Mouse (Mus musculus) embryonic facial prominence, embryonic 15.5 days (tissue): Measurements from ENCODE around the gene Lman2. TPM values are rescaled to one million over a fixed set of nuclear protein-coding genes. Genes with fewer than 3 reads are reported as not detected.

Experiments
- polyA plus RNA-seq: library from polyadenylated mRNA; unstranded; fragments of >200 nt; fragmentation: Nextera tagmentation; extraction: Ambion mirVana; gene quantifications from 2 replicates; pipeline ENCODE4 v1.2.1, GENCODE M21; 2015

Lman2 gene
- polyA plus RNA-seq, 1 experiment from 2014 or later, result 100.0 TPM

Other genes starting within 250 kb of the Lman2 start
- not detected in 2 replicates for gene Gm17617, start 229.2 kb downstream of the Lman2 start, polyA plus RNA-seq
- 12.7 and 14.6 TPM in 2 replicates for gene Fgfr4, start 210.1 kb downstream of the Lman2 start, polyA plus RNA-seq
- gene Nsd1, start 153.0 kb downstream of the Lman2 start, polyA plus RNA-seq, result 54.0 and 56.0 TPM in 2 replicates
- 415 and 433 TPM in 2 replicates for gene Prelid1, start 42.3 kb downstream of the Lman2 start, polyA plus RNA-seq
- 135 and 137 TPM in 2 replicates for gene Rab24, start 40.8 kb downstream of the Lman2 start, polyA plus RNA-seq
- gene Mxd3, start 33.0 kb downstream of the Lman2 start, polyA plus RNA-seq, result 40.9 and 44.0 TPM in 2 replicates
- gene Rgs14, start 6.9 kb upstream of the Lman2 start, polyA plus RNA-seq, result 2.1 and 2.5 TPM in 2 replicates
- 0.11 TPM in 1 of 2 replicates, not detected in the other for gene Slc34a1, start 35.4 kb upstream of the Lman2 start, polyA plus RNA-seq
- not detected in 2 replicates for gene Pfn3, start 52.4 kb upstream of the Lman2 start, polyA plus RNA-seq
- gene F12, start 64.0 kb upstream of the Lman2 start, polyA plus RNA-seq, result 0.16 TPM in 1 of 2 replicates, not detected in the other
- 43.8 and 45.1 TPM in 2 replicates for gene Grk6, start 82.3 kb upstream of the Lman2 start, polyA plus RNA-seq
- gene Prr7, start 101.5 kb upstream of the Lman2 start, polyA plus RNA-seq, result 1.5 TPM in 2 replicates
- 190 and 193 TPM in 2 replicates for gene Dbn1, start 125.3 kb upstream of the Lman2 start, polyA plus RNA-seq
- gene Pdlim7, start 150.9 kb upstream of the Lman2 start, polyA plus RNA-seq, result 165 and 180 TPM in 2 replicates
- 5.5 and 6.3 TPM in 2 replicates for gene Dok3, start 166.5 kb upstream of the Lman2 start, polyA plus RNA-seq
- 61.4 and 66.2 TPM in 2 replicates for gene Ddx41, start 173.9 kb upstream of the Lman2 start, polyA plus RNA-seq
- gene Fam193b, start 208.3 kb upstream of the Lman2 start, polyA plus RNA-seq, result 43.4 and 46.0 TPM in 2 replicates
- gene Tmed9, start 210.9 kb upstream of the Lman2 start, polyA plus RNA-seq, result 163 and 178 TPM in 2 replicates
- gene B4galt7, start 237.1 kb upstream of the Lman2 start, polyA plus RNA-seq, result 30.3 and 32.3 TPM in 2 replicates